Mouse (Mus musculus) forebrain, embryonic 16.5 days (tissue): ENCODE measurements at regions not wholly inside any gene's neighbourhood (a gene's known extent, or its start where the extent isn't known, plus 50 kb on each side); places are given as distances from the start of the nearest gene placed in this dataset.
A peak's percentile ranks its signal among the peaks of the same experiment; 100 is the strongest.

Source experiments
- ATAC-seq: fragments of 200-750 bp; cut with Nextera tagmentation; 2 replicates; pipeline ENCODE4 v1.8.0; 2017; ENCODE audit warnings: mild to moderate bottlenecking, moderate library complexity
- H3K27ac ChIP-seq: fragments of 300-500 bp; sonication (generic); 2 replicates; pipeline ENCODE4 v1.5.1; 2014; ENCODE audit warnings: low read length, control low read depth
- H3K27me3 ChIP-seq: fragments of 300-500 bp; sonication (generic); replicated peaks from 2 replicates; pipeline ENCODE4 v1.6.1; 2014; ENCODE audit warnings: low read length; ENCODE audit not compliant: control insufficient read depth, insufficient read depth
- H3K36me3 ChIP-seq: fragments of 300-500 bp; sonication (generic); 2 replicates; pipeline ENCODE4 v1.6.1; 2014; ENCODE audit not compliant: control insufficient read depth, insufficient read depth
- H3K4me1 ChIP-seq: fragments of 300-500 bp; sonication (generic); replicated peaks from 2 replicates; pipeline ENCODE4 v1.6.1; 2014; ENCODE audit warnings: low read length; ENCODE audit not compliant: control insufficient read depth, insufficient read depth
- H3K4me2 ChIP-seq: fragments of 300-500 bp; sonication (generic); 2 replicates; pipeline ENCODE4 v1.6.1; 2014; ENCODE audit warnings: mild to moderate bottlenecking, low read length, control low read depth
- H3K4me3 ChIP-seq: fragments of 300-500 bp; sonication (generic); replicated peaks from 2 replicates; pipeline ENCODE4 v1.5.1; 2014; ENCODE audit warnings: mild to moderate bottlenecking, low read length, control low read depth
- H3K9ac ChIP-seq: fragments of 300-500 bp; sonication (generic); replicated peaks from 2 replicates; pipeline ENCODE4 v1.6.1; 2014; ENCODE audit warnings: low read depth, low read length, control low read depth
- H3K9me3 ChIP-seq: fragments of 300-500 bp; sonication (generic); 2 replicates; pipeline ENCODE4 v1.6.1; 2016; ENCODE audit warnings: low read length; ENCODE audit not compliant: control insufficient read depth
- WGBS: fragments of 180-500 bp; shearing (Covaris S2); extraction: QIAGEN DNeasy Blood & Tissue Kit; methylation state at CpG from one replicate; pipeline ENCODE4 v1.1.7; 2014; 5-methylcytosine and 5-hydroxymethylcytosine counted together

DNA sequence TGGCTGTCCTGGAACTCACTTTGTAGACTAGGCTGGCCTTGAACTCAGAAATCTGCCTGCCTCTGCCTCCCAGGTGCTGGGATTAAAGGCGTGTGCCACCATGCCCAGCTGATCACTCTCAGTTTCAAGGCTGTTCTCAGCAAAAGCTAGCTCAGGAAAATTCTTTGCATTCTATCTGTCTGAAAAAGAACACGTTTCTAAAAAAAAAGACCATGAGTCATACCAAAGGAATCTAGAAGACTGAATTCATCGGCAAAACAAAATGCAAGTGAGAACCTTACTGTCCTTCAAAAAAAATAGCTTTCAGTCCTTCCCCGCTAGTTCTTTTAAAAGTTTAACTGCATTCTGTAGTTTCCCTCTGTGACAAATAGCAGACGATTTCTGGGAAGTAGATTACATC lies 596.3 kb upstream of the Syt1 start:
- no peak overlapping the region for H3K4me3 ChIP-seq
- no peak overlapping the region for H3K27ac ChIP-seq
- H3K4me2 ChIP-seq = no peak overlapping the region
- H3K36me3 ChIP-seq = no peaks in the 10 kb centered on the region
- no peaks in the 10 kb centered on the region for H3K4me1 ChIP-seq
- WGBS = 63% methylated on average over 5 of the region's 5 CpGs
- ATAC-seq = no peak
- H3K27me3 ChIP-seq = no peaks in the 10 kb centered on the region
- no peak overlapping the region for H3K9ac ChIP-seq
- H3K9me3 ChIP-seq = no peaks in the 10 kb centered on the region

DNA sequence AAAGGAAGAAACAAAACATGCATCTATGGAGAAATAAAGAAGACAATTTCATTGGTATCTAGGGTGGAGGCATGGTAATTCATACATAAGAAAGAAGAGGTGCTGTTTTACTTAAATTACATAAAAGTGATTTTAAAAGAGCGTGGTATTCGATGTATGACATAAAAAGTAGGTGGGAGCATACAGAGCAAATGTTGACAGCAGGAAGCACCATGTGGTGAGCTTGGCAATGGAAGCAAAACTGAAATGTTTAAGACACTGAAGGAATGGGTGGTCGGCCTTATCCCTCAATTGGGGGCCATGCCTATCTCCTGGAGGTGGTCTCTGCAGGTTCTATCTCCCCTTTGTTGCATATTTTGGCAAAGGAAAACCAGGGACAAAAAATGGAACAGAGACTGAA lies 592.5 kb upstream of the Syt1 start:
- Histone ChIP-seq H3K27me3 (no peaks in the 10 kb centered on the region), H3K9me3 (no peaks in the 10 kb centered on the region), H3K9ac (no peak overlapping the region), H3K4me2 (no peak overlapping the region), H3K27ac (no peak overlapping the region), H3K4me3 (no peak overlapping the region), H3K36me3 (no peaks in the 10 kb centered on the region), H3K4me1 (no peaks in the 10 kb centered on the region)
- WGBS = 72% methylated on average over 3 of the region's 3 CpGs
- no peak for ATAC-seq

DNA sequence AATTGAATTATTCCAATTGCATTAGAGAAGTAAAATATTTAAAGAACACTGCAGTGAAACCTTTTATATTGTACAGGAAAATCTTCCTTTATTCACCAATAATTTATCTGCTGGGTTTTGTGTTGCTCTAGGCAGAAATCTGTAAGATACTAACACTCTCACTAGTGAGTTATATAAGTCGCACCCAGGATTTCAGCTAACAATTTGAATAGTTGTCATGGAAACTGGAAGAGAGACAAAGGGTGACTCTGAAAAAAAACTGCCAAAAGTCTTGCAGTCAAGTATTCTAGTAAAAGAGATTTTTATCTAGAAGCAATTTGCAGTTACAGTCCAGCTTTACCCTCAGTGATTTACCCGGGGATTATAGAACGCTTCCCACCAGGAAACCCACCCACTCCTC lies 587.8 kb upstream of the Syt1 start:
- no peak overlapping the region for H3K4me2 ChIP-seq
- H3K9me3 ChIP-seq = no peaks in the 10 kb centered on the region
- no peaks in the 10 kb centered on the region for H3K36me3 ChIP-seq
- WGBS = 24% methylated on average over 3 of the region's 3 CpGs
- no peaks in the 10 kb centered on the region for H3K4me1 ChIP-seq
- H3K4me3 ChIP-seq = no peak overlapping the region
- H3K9ac ChIP-seq = no peak overlapping the region
- H3K27ac ChIP-seq = no peak overlapping the region
- ATAC-seq = peak; percentile 47; the same call in 1 of the 2 replicates
- no peaks in the 10 kb centered on the region for H3K27me3 ChIP-seq

DNA sequence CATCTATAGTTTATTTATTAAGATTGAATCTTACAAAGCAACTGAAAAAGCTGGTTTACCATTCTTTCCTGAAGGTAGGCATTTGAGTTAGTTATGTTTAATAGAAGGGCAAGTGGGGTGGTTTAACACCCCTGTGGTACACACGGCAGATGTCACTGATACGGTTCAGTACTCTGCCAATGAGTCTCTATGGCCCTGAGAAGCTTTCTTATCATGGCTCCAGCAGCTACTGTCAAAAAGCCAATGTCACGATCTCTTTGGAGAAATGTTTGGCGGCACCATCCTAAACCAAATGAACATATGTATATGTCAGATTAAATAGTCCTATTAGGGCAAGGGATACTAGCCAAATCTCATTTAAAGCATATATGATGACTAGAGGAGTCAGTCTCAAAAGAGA lies 562.4 kb upstream of the Syt1 start:
- no peaks in the 10 kb centered on the region for H3K4me1 ChIP-seq
- no peak overlapping the region for H3K4me3 ChIP-seq
- WGBS = 84% methylated on average over 4 of the region's 4 CpGs
- H3K4me2 ChIP-seq = no peak overlapping the region
- H3K9ac ChIP-seq = no peak overlapping the region
- H3K9me3 ChIP-seq = no peaks in the 10 kb centered on the region
- H3K27ac ChIP-seq = no peak overlapping the region
- ATAC-seq = no peak
- H3K27me3 ChIP-seq = no peaks in the 10 kb centered on the region
- no peaks in the 10 kb centered on the region for H3K36me3 ChIP-seq

DNA sequence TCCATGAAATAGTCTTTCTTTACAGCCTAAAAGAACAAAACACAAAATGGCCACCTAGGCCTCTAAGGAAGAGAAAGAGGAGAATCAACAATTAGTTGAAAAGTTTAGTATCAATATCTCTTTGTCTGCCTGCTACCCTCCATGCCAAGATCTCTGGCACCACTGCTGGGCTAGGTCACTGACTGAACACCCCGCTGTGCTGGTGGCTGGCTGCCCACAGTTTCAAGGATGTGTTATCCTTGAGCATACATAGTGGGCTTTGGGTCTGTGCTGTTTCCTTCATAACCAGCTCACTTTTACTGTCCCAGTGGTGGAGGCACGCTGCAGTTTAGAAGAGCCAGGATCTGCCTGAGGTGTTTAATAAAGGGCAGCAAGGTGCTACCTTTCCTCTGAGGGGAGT lies 559.0 kb upstream of the Syt1 start:
- WGBS = 90% methylated on average over 2 of the region's 2 CpGs
- ATAC-seq = no peak

DNA sequence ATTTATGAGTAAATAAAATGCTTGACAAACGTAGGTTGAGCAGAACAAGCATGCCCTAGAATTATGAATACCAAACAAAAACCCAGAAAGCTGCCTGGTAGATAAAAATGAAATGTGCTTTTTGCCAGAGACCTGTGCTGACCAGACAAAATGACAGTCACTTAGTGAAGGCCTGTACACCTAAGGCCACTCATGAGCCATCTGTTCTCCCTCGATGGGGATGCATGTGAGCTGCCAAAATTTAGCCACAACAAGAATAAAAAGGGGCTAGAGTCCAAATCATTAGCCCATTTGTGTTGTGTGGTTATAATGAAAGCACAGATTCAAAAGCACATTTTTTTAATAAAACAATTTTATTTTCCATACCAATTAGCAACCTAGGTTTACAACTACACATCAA lies 555.9 kb upstream of the Syt1 start:
- H3K9me3 ChIP-seq = no peaks in the 10 kb centered on the region
- no peak overlapping the region for H3K9ac ChIP-seq
- H3K4me2 ChIP-seq = no peak overlapping the region
- 56% methylated on average over 2 of the region's 2 CpGs for WGBS
- ATAC-seq = no peak
- no peaks in the 10 kb centered on the region for H3K36me3 ChIP-seq
- no peaks in the 10 kb centered on the region for H3K4me1 ChIP-seq
- H3K27me3 ChIP-seq = no peaks in the 10 kb centered on the region
- H3K27ac ChIP-seq = no peak overlapping the region
- no peak overlapping the region for H3K4me3 ChIP-seq

More for the DNA sequence above, 559.0 kb upstream of the Syt1 start:
- no peaks in the 10 kb centered on the region for H3K9me3 ChIP-seq
- H3K27me3 ChIP-seq = no peaks in the 10 kb centered on the region
- no peak overlapping the region for H3K4me2 ChIP-seq
- H3K4me1 ChIP-seq = no peaks in the 10 kb centered on the region
- H3K36me3 ChIP-seq = no peaks in the 10 kb centered on the region
- H3K4me3 ChIP-seq = no peak overlapping the region
- H3K27ac ChIP-seq = no peak overlapping the region
- no peak overlapping the region for H3K9ac ChIP-seq

DNA sequence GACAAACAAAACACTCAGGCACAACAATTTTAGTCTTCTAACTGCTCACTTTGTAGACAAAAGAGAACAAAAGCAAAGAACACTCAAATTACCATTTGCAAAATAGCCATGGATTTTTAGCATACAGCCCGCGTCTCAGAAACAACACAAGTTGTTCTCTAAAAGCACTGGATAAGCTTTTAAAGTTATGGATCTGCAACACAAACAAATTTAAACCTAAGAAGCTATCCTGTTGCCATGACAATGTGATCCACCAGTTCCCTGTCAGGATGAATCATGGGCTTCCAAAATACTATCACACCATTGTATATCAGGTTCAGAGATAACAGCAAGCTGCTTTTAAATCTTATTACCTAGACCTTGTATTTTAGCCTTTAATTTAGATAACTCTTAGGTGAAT lies 550.9 kb upstream of the Syt1 start:
- Histone ChIP-seq H3K4me3 (no peak overlapping the region), H3K36me3 (no peaks in the 10 kb centered on the region), H3K4me1 (0 out of 2 replicates have a peak, but pooled peaks cover 2% of the 10 kb centered on the region), H3K27ac (no peak overlapping the region), H3K27me3 (no peaks in the 10 kb centered on the region), H3K9me3 (no peaks in the 10 kb centered on the region), H3K4me2 (no peak overlapping the region), H3K9ac (no peak overlapping the region)
- 30% methylated on average over 2 of the region's 2 CpGs for WGBS
- ATAC-seq = no peak

DNA sequence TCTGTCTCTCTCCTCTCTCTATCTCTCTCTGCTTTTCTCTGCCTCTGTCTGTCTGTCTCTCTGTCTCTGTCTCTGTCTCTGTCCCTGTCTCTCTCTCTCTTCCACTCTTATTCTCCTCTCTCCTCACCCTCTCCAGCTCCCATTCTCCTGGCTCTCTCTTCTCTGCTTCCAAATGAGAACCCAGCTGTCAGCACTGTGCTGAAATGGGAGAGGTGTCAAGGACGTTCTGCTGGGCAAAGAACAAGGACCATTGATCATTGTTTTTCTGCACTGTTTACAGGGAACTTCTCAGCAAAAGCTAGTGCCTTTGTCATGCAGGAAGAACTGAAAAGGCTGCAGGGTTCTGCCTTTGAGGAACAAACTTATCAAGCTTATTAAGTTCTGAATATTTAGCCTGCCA lies 550.3 kb upstream of the Syt1 start:
- WGBS = 0% methylated on average over 1 of the region's 1 CpGs
- H3K9me3 ChIP-seq = no peaks in the 10 kb centered on the region
- H3K9ac ChIP-seq = no peak overlapping the region
- 0 out of 2 replicates have a peak, but pooled peaks cover 2% of the 10 kb centered on the region for H3K4me1 ChIP-seq
- 0 out of 2 replicates have a peak, but pooled peaks have one; percentile 38 for ATAC-seq
- no peak overlapping the region for H3K4me3 ChIP-seq
- no peak overlapping the region for H3K27ac ChIP-seq
- H3K27me3 ChIP-seq = no peaks in the 10 kb centered on the region
- no peaks in the 10 kb centered on the region for H3K36me3 ChIP-seq
- no peak overlapping the region for H3K4me2 ChIP-seq

DNA sequence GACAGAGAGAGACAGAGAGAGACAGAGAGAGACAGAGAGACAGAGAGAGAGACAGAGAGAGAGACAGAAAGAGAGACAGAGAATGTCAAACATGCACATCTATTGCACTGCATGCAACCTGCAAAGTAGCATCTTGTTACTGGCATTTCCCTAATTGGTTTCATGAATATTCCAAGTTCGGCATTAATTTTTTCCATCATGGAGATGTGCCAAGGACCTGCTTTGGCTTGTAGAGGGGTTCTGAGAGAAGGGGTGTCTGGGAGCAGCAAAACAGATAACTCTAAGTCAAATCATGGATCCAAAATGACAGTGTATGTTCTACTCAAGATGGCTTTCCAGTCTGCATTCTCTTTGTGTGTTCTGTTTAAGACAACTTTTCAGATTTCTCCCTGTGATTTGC lies 532.5 kb upstream of the Syt1 start:
- Histone ChIP-seq H3K4me1 (0 out of 2 replicates have a peak, but pooled peaks cover 2% of the 10 kb centered on the region), H3K27me3 (no peaks in the 10 kb centered on the region), H3K4me2 (no peak overlapping the region), H3K27ac (no peak overlapping the region), H3K4me3 (no peak overlapping the region), H3K9ac (no peak overlapping the region), H3K36me3 (no peaks in the 10 kb centered on the region), H3K9me3 (no peaks in the 10 kb centered on the region)
- 12% methylated on average over 1 of the region's 1 CpGs for WGBS
- ATAC-seq = no peak

DNA sequence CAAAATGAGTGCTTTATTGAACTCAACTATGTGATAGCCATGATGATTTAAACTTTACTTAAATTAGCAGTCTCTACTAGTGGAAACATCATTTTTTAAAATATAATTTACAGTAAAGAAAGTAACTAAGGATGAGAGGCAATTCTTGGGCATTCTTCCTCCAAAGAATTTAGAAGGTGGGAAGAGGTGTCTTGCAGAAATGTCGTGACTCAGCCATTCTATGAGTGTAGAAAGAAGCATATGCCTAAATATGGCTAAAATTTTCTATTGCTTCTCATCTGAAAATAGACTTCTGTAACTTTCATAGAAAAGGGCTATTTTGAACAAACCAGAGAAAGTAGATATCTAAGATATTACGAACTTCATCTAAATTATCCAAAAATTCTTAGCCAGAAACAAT lies 529.4 kb upstream of the Syt1 start:
- no peak for ATAC-seq
- no peaks in the 10 kb centered on the region for H3K36me3 ChIP-seq
- H3K9me3 ChIP-seq = no peaks in the 10 kb centered on the region
- H3K9ac ChIP-seq = no peak overlapping the region
- H3K4me3 ChIP-seq = no peak overlapping the region
- H3K4me2 ChIP-seq = no peak overlapping the region
- no peaks in the 10 kb centered on the region for H3K27me3 ChIP-seq
- H3K4me1 ChIP-seq = 0 out of 2 replicates have a peak, but pooled peaks cover 2% of the 10 kb centered on the region
- H3K27ac ChIP-seq = no peak overlapping the region
- 83% methylated on average over 2 of the region's 2 CpGs for WGBS
